Mouse (Mus musculus): ENCODE measurements at regions not wholly inside any gene's neighbourhood (a gene's known extent, or its start where the extent isn't known, plus 50 kb on each side); places are given as distances from the start of the nearest gene placed in this dataset.

GRCm38 (mm10) chr17:27339261-27339660 is 135.0 kb upstream of the Lemd2 start:
- H3K9me3 ChIP-seq (replicated peaks; ENCODE audit: insufficient read depth, low read length), result no peaks in the 10 kb centered on the region

GRCm38 (mm10) chr17:27335621-27336020 is 131.4 kb upstream of the Lemd2 start:
- H3K4me1 ChIP-seq (ENCODE audit: control insufficient read depth in 1 of 2, insufficient read depth in 2 of 2, low read length in 2 of 2), result peaks cover 19 to 38% of the 10 kb centered on the region in 2 experiments
- no peak for DNase-seq (ENCODE audit: low read depth, low spot score)
- peaks cover 0 to 13% of the 10 kb centered on the region in 2 experiments; a peak in 2 of 4 replicates for H3K36me3 ChIP-seq (ENCODE audit: control insufficient read depth in 1 of 2, insufficient read depth in 2 of 2, low read length in 2 of 2)
- H3K9me3 ChIP-seq (replicated peaks; ENCODE audit: insufficient read depth, low read length), result no peaks in the 10 kb centered on the region
- no peaks in the 10 kb centered on the region for H3K27me3 ChIP-seq (ENCODE audit: control insufficient read depth in 1 of 2, insufficient read depth in 2 of 2, low read length in 2 of 2)
- no peak overlapping the region for H3K27ac ChIP-seq (ENCODE audit: control insufficient read depth, low read depth, low read length)
- no peaks in the 10 kb centered on the region for H3K79me2 ChIP-seq (ENCODE audit: control insufficient read depth, insufficient read depth, low read length, poor library complexity)
- no peak overlapping the region for H3K9ac ChIP-seq (ENCODE audit: control insufficient read depth, low read depth, low read length, poor library complexity, severe bottlenecking)
- no peak for TF ChIP-seq BHLHE40 (IDR thresholded peaks at IDR 0.05; ENCODE audit: borderline replicate concordance, low read depth, low read length)
- no peak for TF ChIP-seq E2F4 (IDR thresholded peaks at IDR 0.05; ENCODE audit: borderline replicate concordance, low read depth, low read length)
- no peak for TF ChIP-seq EP300 (IDR thresholded peaks at IDR 0.05; ENCODE audit: low read depth in 1 of 2, low read length in 2 of 2)
- no peak for TF ChIP-seq CHD2 (IDR thresholded peaks at IDR 0.05; ENCODE audit: low read length)
- TF ChIP-seq TCF12 (IDR thresholded peaks at IDR 0.05; ENCODE audit: low read depth, low read length), result no peak
- TF ChIP-seq MAX (IDR thresholded peaks at IDR 0.05; ENCODE audit: low read length), result no peak
- no peak for TF ChIP-seq JUND (IDR thresholded peaks at IDR 0.05; ENCODE audit: low read depth, low read length)
- TF ChIP-seq MYB (IDR thresholded peaks at IDR 0.05; ENCODE audit: low read depth, low read length), result no peak
- no peak for TF ChIP-seq RCOR1 (IDR thresholded peaks at IDR 0.05; ENCODE audit: low read depth, low read length)
- no peak for TF ChIP-seq GABPA (IDR thresholded peaks at IDR 0.05; ENCODE audit: low read depth, low read length)
- H3K4me3 ChIP-seq (ENCODE audit: control insufficient read depth in 1 of 2, insufficient read depth in 1 of 2, low read depth in 2 of 2, low read length in 2 of 2), result no peak overlapping the region

More at GRCm38 (mm10) chr17:27339261-27339660, 135.0 kb upstream of the Lemd2 start:
- H3K4me3 ChIP-seq (ENCODE audit: control insufficient read depth in 1 of 2, insufficient read depth in 1 of 2, low read depth in 2 of 2, low read length in 2 of 2), result no peak overlapping the region
- TF ChIP-seq GATA1 (IDR thresholded peaks at IDR 0.05; ENCODE audit: low read depth, low read length) (no peak), BHLHE40 (IDR thresholded peaks at IDR 0.05; ENCODE audit: borderline replicate concordance, low read depth, low read length) (no peak), POLR2AphosphoS5 (IDR thresholded peaks at IDR 0.05; ENCODE audit: borderline replicate concordance, low read depth, low read length) (no peak), ELF1 (IDR thresholded peaks at IDR 0.05; ENCODE audit: low read depth, low read length) (no peak), CHD1 (IDR thresholded peaks at IDR 0.05; ENCODE audit: low read depth, low read length) (no peak), USF2 (IDR thresholded peaks at IDR 0.05; ENCODE audit: borderline replicate concordance in 1 of 2, insufficient read depth in 1 of 2, low read depth in 1 of 2, low read length in 2 of 2) (no peak), UBTF (IDR thresholded peaks at IDR 0.05; ENCODE audit: borderline replicate concordance, insufficient read depth, low read depth, low read length) (no peak), E2F4 (IDR thresholded peaks at IDR 0.05; ENCODE audit: borderline replicate concordance, low read depth, low read length) (no peak), NRF1 (IDR thresholded peaks at IDR 0.05; ENCODE audit: insufficient read depth, low read depth, low read length, poor library complexity, severe bottlenecking) (no peak), POLR2AphosphoS2 (IDR thresholded peaks at IDR 0.05; ENCODE audit: low read length) (no peak), SMC3 (IDR thresholded peaks at IDR 0.05; ENCODE audit: low read depth, low read length) (no peak), TBP (IDR thresholded peaks at IDR 0.05; ENCODE audit: low read depth, low read length) (no peak), RCOR1 (IDR thresholded peaks at IDR 0.05; ENCODE audit: low read depth, low read length) (no peak), MYC (IDR thresholded peaks at IDR 0.05; ENCODE audit: low read depth, low read length) (no peak), TAL1 (IDR thresholded peaks at IDR 0.05; ENCODE audit: low read length) (no peak), USF1 (IDR thresholded peaks at IDR 0.05; ENCODE audit: low read depth, low read length) (no peak), KAT2A (conservative IDR thresholded peaks at IDR 0.05; ENCODE audit: low read depth, low read length) (no peak), MAFK (IDR thresholded peaks at IDR 0.05; ENCODE audit: borderline replicate concordance, low read depth, low read length) (no peak), ZNF384 (IDR thresholded peaks at IDR 0.05; ENCODE audit: low read depth, low read length) (no peak)
- no peak overlapping the region for H3K9ac ChIP-seq (ENCODE audit: control insufficient read depth, low read depth, low read length, poor library complexity, severe bottlenecking)
- peaks cover 16 to 40% of the 10 kb centered on the region in 2 experiments for H3K4me1 ChIP-seq (ENCODE audit: control insufficient read depth in 1 of 2, insufficient read depth in 2 of 2, low read length in 2 of 2)
- peaks cover 4% of the 10 kb centered on the region for H3K79me2 ChIP-seq (ENCODE audit: control insufficient read depth, insufficient read depth, low read length, poor library complexity)
- H3K27ac ChIP-seq (ENCODE audit: control insufficient read depth, low read depth, low read length), result peak overlapping the region; percentile 50; the same call in 1 of the 2 replicates
- peaks cover 0 to 18% of the 10 kb centered on the region in 2 experiments; a peak in 2 of 4 replicates for H3K36me3 ChIP-seq (ENCODE audit: control insufficient read depth in 1 of 2, insufficient read depth in 2 of 2, low read length in 2 of 2)
- no peaks in the 10 kb centered on the region for H3K27me3 ChIP-seq (ENCODE audit: control insufficient read depth in 1 of 2, insufficient read depth in 2 of 2, low read length in 2 of 2)
- no peak for DNase-seq (ENCODE audit: low read depth, low spot score)
